Mouse (Mus musculus) megakaryocyte, embryonic 14.5 days (primary cell): Measurements from ENCODE around the gene Acadvl.

Source experiments
- FLI1 ChIP-seq: IDR thresholded peaks from 2 replicates; pipeline ENCODE4 v1.6.1; 2012; ENCODE audit warnings: low read length, inconsistent platforms, mixed read lengths
- GATA1 ChIP-seq: IDR thresholded peaks from 3 replicates; pipeline ENCODE4 v1.6.1; 2012; ENCODE audit warnings: mixed read lengths, low read length, inconsistent platforms, borderline replicate concordance

DNA sequence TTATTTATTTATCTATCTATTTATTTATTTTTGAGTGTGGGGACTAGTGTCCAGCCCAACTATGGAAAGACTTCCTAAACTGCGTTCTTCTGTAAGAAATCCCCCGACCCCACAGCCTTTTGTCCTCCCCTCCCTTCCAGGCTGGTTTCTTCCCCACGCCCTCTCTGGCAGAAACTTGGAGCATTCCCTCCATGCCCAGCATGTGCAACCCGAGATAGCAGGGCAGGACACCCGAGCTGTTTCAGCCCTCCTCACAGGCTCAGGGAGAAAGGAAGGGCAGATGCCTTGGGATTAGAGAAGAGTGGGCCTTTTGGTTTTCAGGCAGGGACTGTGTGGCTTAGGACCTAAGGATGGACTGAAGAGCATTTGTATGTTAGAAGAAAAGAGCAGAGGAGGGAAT is 32.3 kb downstream of the Acadvl start:
- TF ChIP-seq GATA1 (no peak), FLI1 (no peak)
